ENCODE assay signal across 8 mouse cellular contexts in the genomic region with DNA sequence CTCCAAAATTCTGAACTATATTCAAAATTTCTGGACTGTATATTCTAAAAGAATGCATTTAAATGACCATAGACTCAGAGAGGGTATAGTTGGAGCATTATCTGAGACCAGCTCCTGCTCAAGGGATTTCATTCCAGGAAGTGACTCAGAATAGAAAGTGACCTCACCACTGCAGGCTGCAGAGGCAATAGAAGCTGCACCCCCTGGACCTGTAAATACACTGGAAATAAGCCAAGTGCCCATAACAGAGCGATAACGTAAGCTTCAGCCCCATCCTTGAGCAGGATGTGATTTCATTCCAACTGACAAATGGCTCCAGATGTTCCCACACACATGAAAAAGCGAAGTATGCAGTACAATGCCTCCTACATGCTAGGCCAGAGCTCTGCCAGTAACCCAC. TPM values are rescaled to one million over a fixed set of nuclear protein-coding genes. Genes with fewer than 3 reads are reported as not detected.
DNase-seq lines count a peak whose midpoint lies in the region; ATAC-seq and TF ChIP-seq lines count a peak whose summit lies in the region.

No protein-coding gene starts in this region.

- 0 out of 2 replicates have a peak, but pooled peaks have one; percentile 41 for ATAC-seq in neural tube, embryonic 12.5 days (ENCODE audit: low FRiP score, low read depth)
- no peak for ATAC-seq in neural tube, embryonic 15.5 days (ENCODE audit: low FRiP score)
- peak; percentile 87 for ATAC-seq in stomach, postnatal 0 days (ENCODE audit: low FRiP score, low TSS enrichment)
- no peak for ATAC-seq in midbrain, embryonic 13.5 days

- H3K27me3 ChIP-seq in neural tube, embryonic 12.5 days (replicated peaks), result no peaks in the 10 kb centered on the region
- no peaks in the 10 kb centered on the region for H3K27me3 ChIP-seq in neural tube, embryonic 15.5 days (replicated peaks)
- H3K27me3 ChIP-seq in heart, adult 2 months (ENCODE audit: control insufficient read depth, insufficient read depth, low read length), result no peaks in the 10 kb centered on the region
- no peaks in the 10 kb centered on the region for H3K27me3 ChIP-seq in stomach, postnatal 0 days (ENCODE audit: control insufficient read depth, insufficient read depth, low read length)
- H3K27me3 ChIP-seq in midbrain, embryonic 13.5 days, result no peaks in the 10 kb centered on the region

- 76% methylated on average over 3 of the region's 3 CpGs for WGBS in neural tube, embryonic 12.5 days
- WGBS in neural tube, embryonic 15.5 days, result 49% methylated on average over 3 of the region's 3 CpGs
- WGBS in heart, adult 2 months, result 3% methylated on average over 3 of the region's 3 CpGs
- 28% methylated on average over 3 of the region's 3 CpGs for WGBS in stomach, postnatal 0 days
- 91% methylated on average over 3 of the region's 3 CpGs for WGBS in midbrain, embryonic 13.5 days

- no peak for TF ChIP-seq POLR2A in heart, adult 2 months (IDR thresholded peaks at IDR 0.05; ENCODE audit: insufficient read depth, low read depth, low read length)

- intact Hi-C loops in heart, adult 2 months (cut with DNase I), result no loop called here

- no peaks in the 10 kb centered on the region for H3K79me2 ChIP-seq in heart, adult 2 months (replicated peaks; ENCODE audit: control insufficient read depth, insufficient read depth, low read length)

- peak; percentile 63; the same call in 1 of the 2 replicates for TF ChIP-seq EP300 in heart, adult 2 months (IDR thresholded peaks at IDR 0.05; ENCODE audit: insufficient read depth, low read depth, low read length)
- no peak for TF ChIP-seq EP300 in stomach, postnatal 0 days (optimal IDR thresholded peaks at IDR 0.05)

- H3K36me3 ChIP-seq in neural tube, embryonic 12.5 days, result no peaks in the 10 kb centered on the region
- H3K36me3 ChIP-seq in neural tube, embryonic 15.5 days, result no peaks in the 10 kb centered on the region
- peaks cover 2% of the 10 kb centered on the region; the same call in 1 of the 2 replicates for H3K36me3 ChIP-seq in heart, adult 2 months (ENCODE audit: control insufficient read depth, insufficient read depth, low read length)
- H3K36me3 ChIP-seq in stomach, postnatal 0 days (ENCODE audit: control insufficient read depth, insufficient read depth, low read length), result no peaks in the 10 kb centered on the region
- H3K36me3 ChIP-seq in midbrain, embryonic 13.5 days, result no peaks in the 10 kb centered on the region

- H3K9me3 ChIP-seq in neural tube, embryonic 12.5 days, result no peaks in the 10 kb centered on the region
- H3K9me3 ChIP-seq in neural tube, embryonic 15.5 days (replicated peaks), result no peaks in the 10 kb centered on the region
- no peaks in the 10 kb centered on the region for H3K9me3 ChIP-seq in stomach, postnatal 0 days (ENCODE audit: control insufficient read depth, low read length)
- no peaks in the 10 kb centered on the region for H3K9me3 ChIP-seq in midbrain, embryonic 13.5 days

- no peak overlapping the region for H3K4me3 ChIP-seq in neural tube, embryonic 12.5 days
- no peak overlapping the region for H3K4me3 ChIP-seq in neural tube, embryonic 15.5 days (replicated peaks)
- no peak overlapping the region for H3K4me3 ChIP-seq in heart, adult 2 months
- no peak overlapping the region for H3K4me3 ChIP-seq in stomach, postnatal 0 days (ENCODE audit: low read depth, low read length)
- no peak overlapping the region for H3K4me3 ChIP-seq in midbrain, embryonic 13.5 days (replicated peaks)

- no peak overlapping the region for H3K27ac ChIP-seq in neural tube, embryonic 12.5 days
- H3K27ac ChIP-seq in neural tube, embryonic 15.5 days (replicated peaks), result no peak overlapping the region
- peak overlapping the region; percentile 51 for H3K27ac ChIP-seq in heart, adult 2 months
- H3K27ac ChIP-seq in stomach, postnatal 0 days (replicated peaks), result no peak overlapping the region
- H3K27ac ChIP-seq in midbrain, embryonic 13.5 days, result no peak overlapping the region

- peak; percentile 29 to 64 for DNase-seq in heart, adult 2 months
- DNase-seq in kidney, postnatal 10 days, result peak; percentile 21
- DNase-seq in stomach, postnatal 0 days (ENCODE audit: low spot score), result peak; percentile 17
- DNase-seq in cerebellum, adult 11 months, result no peak
- no peak for DNase-seq in left cerebral cortex, adult 18-20 months (ENCODE audit: low spot score in 2 of 2)

- H3K9ac ChIP-seq in neural tube, embryonic 12.5 days, result no peak overlapping the region
- no peak overlapping the region for H3K9ac ChIP-seq in neural tube, embryonic 15.5 days (replicated peaks)
- H3K9ac ChIP-seq in heart, adult 2 months (ENCODE audit: low read depth, low read length), result no peak overlapping the region
- H3K9ac ChIP-seq in stomach, postnatal 0 days (ENCODE audit: low read length), result no peak overlapping the region
- no peak overlapping the region for H3K9ac ChIP-seq in midbrain, embryonic 13.5 days (replicated peaks)

- no peaks in the 10 kb centered on the region for H3K4me1 ChIP-seq in neural tube, embryonic 12.5 days
- no peaks in the 10 kb centered on the region for H3K4me1 ChIP-seq in neural tube, embryonic 15.5 days
- H3K4me1 ChIP-seq in heart, adult 2 months (ENCODE audit: control insufficient read depth, insufficient read depth, low read length), result peaks cover 5% of the 10 kb centered on the region
- H3K4me1 ChIP-seq in stomach, postnatal 0 days (replicated peaks; ENCODE audit: control insufficient read depth, insufficient read depth), result no peaks in the 10 kb centered on the region
- H3K4me1 ChIP-seq in midbrain, embryonic 13.5 days (replicated peaks), result no peaks in the 10 kb centered on the region

- no peak for TF ChIP-seq CTCF in heart, adult 2 months (IDR thresholded peaks at IDR 0.05)
- no peak for TF ChIP-seq CTCF in stomach, postnatal 0 days (IDR thresholded peaks at IDR 0.05; ENCODE audit: low read depth)

- H3K4me2 ChIP-seq in neural tube, embryonic 12.5 days (replicated peaks), result no peak overlapping the region
- H3K4me2 ChIP-seq in neural tube, embryonic 15.5 days, result no peak overlapping the region
- H3K4me2 ChIP-seq in stomach, postnatal 0 days (replicated peaks; ENCODE audit: low read depth), result no peak overlapping the region
- no peak overlapping the region for H3K4me2 ChIP-seq in midbrain, embryonic 13.5 days (replicated peaks)

RNA-seq across cellular contexts. Expression of a gene that starts 14.3 kb away (rescaled TPM):
- polyA plus RNA-seq in neural tube, embryonic 12.5 days (2016; fragmentation: Nextera tagmentation; extraction: Ambion mirVana), result 0.33 and 0.38 TPM in 2 replicates
- polyA plus RNA-seq in neural tube, embryonic 15.5 days (2015; fragmentation: Nextera tagmentation; extraction: Ambion mirVana), result 0.70 and 0.79 TPM in 2 replicates
- 1 to 10 TPM; 1.6 to 1.8 TPM for total RNA-seq in heart, adult 2 months (2021)
- polyA plus RNA-seq in heart, adult 2 months (2012; rRNA removed), result 0.06 and 0.15 TPM in 2 replicates
- polyA plus RNA-seq in stomach, postnatal 0 days (2015; fragmentation: Nextera tagmentation; extraction: Ambion mirVana), result 0.08 TPM in 2 replicates
- 0.36 and 0.44 TPM in 2 replicates for polyA plus RNA-seq in midbrain, embryonic 13.5 days (2015; fragmentation: Nextera tagmentation; extraction: Ambion mirVana)
- total RNA-seq in left cerebral cortex, adult 18-20 months (2021), result 1 to 10 TPM; 2.0 to 2.1 TPM

Comparison
In these comparisons a context has a peak if more than half of its experiments do, and no peak if none do; other contexts are left out.
1. ATAC-seq: peak in neural tube, embryonic 12.5 days (single experiment) and stomach, postnatal 0 days (single experiment); none in neural tube, embryonic 15.5 days (single experiment) and midbrain, embryonic 13.5 days (single experiment).
2. DNase-seq: peak in heart, adult 2 months (2 of 2), kidney, postnatal 10 days (single experiment) and stomach, postnatal 0 days (single experiment); none in cerebellum, adult 11 months (single experiment) and left cerebral cortex, adult 18-20 months (0 of 2).